Mouse (Mus musculus): ENCODE results near the gene Vwa3a.

DNA sequence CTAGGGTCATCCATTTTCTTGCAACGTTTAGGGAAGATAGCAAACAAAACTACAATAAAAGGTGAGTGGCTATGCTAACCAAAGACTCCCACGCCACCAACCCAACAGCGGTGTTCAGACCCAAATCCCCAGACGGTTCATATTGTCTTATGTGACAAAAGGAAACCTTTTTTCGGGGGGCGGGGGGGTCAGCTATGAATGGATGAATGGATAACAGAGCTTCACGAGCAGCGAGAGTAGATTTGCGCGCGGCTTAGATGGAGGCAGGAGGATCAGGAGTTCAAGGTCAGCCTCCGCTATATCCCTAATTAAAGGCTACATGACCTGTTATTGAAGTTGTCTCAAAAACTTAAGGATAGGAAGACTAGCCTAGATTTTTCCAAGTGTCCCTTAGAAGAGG, 97.2 kb downstream of the Vwa3a start:
- TF ChIP-seq CTCF (IDR thresholded peaks at IDR 0.05) (no peak), EP300 (IDR thresholded peaks at IDR 0.05) (no peak)

Measured in lung, postnatal 0 days (tissue).